Mouse (Mus musculus): ENCODE measurements around the gene Rasgrp3.

DNA sequence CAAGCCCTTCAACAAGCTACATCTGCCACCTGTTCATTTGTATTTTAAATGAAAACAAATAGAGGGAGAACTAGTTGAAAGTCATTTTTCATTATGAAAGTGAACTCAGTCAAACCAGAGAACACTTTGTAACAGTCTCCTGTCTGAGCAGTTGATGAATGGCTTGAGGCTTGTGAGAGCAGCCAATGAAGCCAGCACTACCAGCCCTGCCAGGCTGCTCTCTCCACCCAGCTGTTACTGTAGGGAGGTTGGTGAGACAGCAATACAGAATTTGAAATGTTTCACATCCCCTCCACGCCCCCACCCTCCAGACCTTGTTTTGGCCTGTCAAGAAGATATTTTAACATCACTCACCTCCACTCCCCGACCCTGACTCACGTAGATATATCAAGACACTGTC is 18.8 kb upstream of the Rasgrp3 start:
- TF ChIP-seq CTCF (IDR thresholded peaks at IDR 0.05): no peak
- no peak for TF ChIP-seq EP300 (IDR thresholded peaks at IDR 0.05)

Data from lung, postnatal 0 days (tissue).